Mouse (Mus musculus): ENCODE measurements around the gene Cox15. TPM values are rescaled to one million over a fixed set of nuclear protein-coding genes. Genes with fewer than 3 reads are reported as not detected.

The Cox15 gene
- polyA plus RNA-seq, 1 experiment from 2014 or later = 12.0 TPM

GRCm38 (mm10) chr19:43777308-43777707 lies 24.5 kb upstream of the Cox15 start:
- WGBS = 67% methylated on average over 2 of the region's 2 CpGs
- Histone ChIP-seq H3K27ac (replicated peaks) (no peak overlapping the region), H3K4me2 (no peak overlapping the region), H3K4me3 (no peak overlapping the region), H3K27me3 (replicated peaks) (no peaks in the 10 kb centered on the region), H3K36me3 (no peaks in the 10 kb centered on the region), H3K9ac (no peak overlapping the region), H3K4me1 (0 out of 2 replicates have a peak, but pooled peaks cover 4% of the 10 kb centered on the region), H3K9me3 (no peaks in the 10 kb centered on the region)
- ATAC-seq (ENCODE audit: extremely low read depth, insufficient number of reproducible peaks, low FRiP score, low TSS enrichment) = no peak

- no peaks in the 10 kb centered on the region for H3K27me3 ChIP-seq (replicated peaks)
- 75% methylated on average over 4 of the region's 4 CpGs for WGBS
- no peak overlapping the region for H3K4me2 ChIP-seq
- H3K4me3 ChIP-seq = no peak overlapping the region
- ATAC-seq (ENCODE audit: extremely low read depth, insufficient number of reproducible peaks, low FRiP score, low TSS enrichment) = no peak
- H3K36me3 ChIP-seq = no peaks in the 10 kb centered on the region
- H3K27ac ChIP-seq (replicated peaks) = no peak overlapping the region
- 0 out of 2 replicates have a peak, but pooled peaks cover 4% of the 10 kb centered on the region for H3K4me1 ChIP-seq
- no peak overlapping the region for H3K9ac ChIP-seq
- no peaks in the 10 kb centered on the region for H3K9me3 ChIP-seq
Measured at GRCm38 (mm10) chr19:43776561-43776960, 23.8 kb upstream of the Cox15 start.

GRCm38 (mm10) chr19:43775433-43775832 lies 22.6 kb upstream of the Cox15 start:
- H3K36me3 ChIP-seq = no peaks in the 10 kb centered on the region
- no peaks in the 10 kb centered on the region for H3K9me3 ChIP-seq
- H3K27me3 ChIP-seq (replicated peaks) = no peaks in the 10 kb centered on the region
- 0 out of 2 replicates have a peak, but pooled peaks cover 4% of the 10 kb centered on the region for H3K4me1 ChIP-seq
- no peak for ATAC-seq (ENCODE audit: extremely low read depth, insufficient number of reproducible peaks, low FRiP score, low TSS enrichment)
- H3K27ac ChIP-seq (replicated peaks) = no peak overlapping the region
- no peak overlapping the region for H3K4me3 ChIP-seq
- no peak overlapping the region for H3K9ac ChIP-seq
- H3K4me2 ChIP-seq = no peak overlapping the region
- 25% methylated on average over 10 of the region's 10 CpGs for WGBS

- Histone ChIP-seq H3K36me3 (peaks cover 9% of the 10 kb centered on the region), H3K27ac (replicated peaks) (no peak overlapping the region), H3K4me1 (0 out of 2 replicates have a peak, but pooled peaks cover 4% of the 10 kb centered on the region), H3K4me2 (no peak overlapping the region), H3K9ac (no peak overlapping the region), H3K9me3 (no peaks in the 10 kb centered on the region), H3K27me3 (replicated peaks) (no peaks in the 10 kb centered on the region), H3K4me3 (no peak overlapping the region)
- 62% methylated on average over 6 of the region's 6 CpGs for WGBS
- ATAC-seq (ENCODE audit: extremely low read depth, insufficient number of reproducible peaks, low FRiP score, low TSS enrichment) = no peak
Measured at GRCm38 (mm10) chr19:43772311-43772710, 19.5 kb upstream of the Cox15 start.

DNA sequence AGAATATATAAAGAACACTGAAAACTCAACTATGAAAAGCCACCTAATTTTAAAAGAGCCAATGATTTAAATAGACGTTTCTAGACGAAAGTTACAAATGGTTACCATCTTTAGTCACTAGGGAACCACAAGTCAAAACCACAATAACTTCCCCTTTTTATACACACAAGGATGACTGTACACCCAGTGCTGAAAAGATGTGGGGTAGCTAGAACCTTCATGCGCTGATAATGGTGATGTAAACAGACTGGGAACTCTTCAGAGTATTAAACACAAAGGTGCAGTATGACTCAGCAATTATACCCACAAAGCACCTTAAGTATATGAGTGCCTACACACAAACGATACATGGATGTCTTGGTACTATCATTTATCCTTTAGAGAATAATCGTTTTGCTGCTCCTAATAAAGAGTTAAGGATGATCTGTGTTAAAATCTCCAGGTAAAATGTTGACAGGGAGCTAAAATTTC lies 18.7 kb upstream of the Cox15 start:
- no peak overlapping the region for H3K4me2 ChIP-seq
- H3K27ac ChIP-seq (replicated peaks) = no peak overlapping the region
- no peaks in the 10 kb centered on the region for H3K27me3 ChIP-seq (replicated peaks)
- peaks cover 9% of the 10 kb centered on the region for H3K36me3 ChIP-seq
- no peak overlapping the region for H3K9ac ChIP-seq
- 0 out of 2 replicates have a peak, but pooled peaks cover 4% of the 10 kb centered on the region for H3K4me1 ChIP-seq
- no peak overlapping the region for H3K4me3 ChIP-seq
- 80% methylated on average over 5 of the region's 5 CpGs for WGBS
- H3K9me3 ChIP-seq = no peaks in the 10 kb centered on the region
- no peak for ATAC-seq (ENCODE audit: extremely low read depth, insufficient number of reproducible peaks, low FRiP score, low TSS enrichment)

GRCm38 (mm10) chr19:43770584-43770983 lies 17.8 kb upstream of the Cox15 start:
- no peak overlapping the region for H3K9ac ChIP-seq
- no peaks in the 10 kb centered on the region for H3K9me3 ChIP-seq
- WGBS = 78% methylated on average over 4 of the region's 4 CpGs
- H3K4me2 ChIP-seq = no peak overlapping the region
- H3K27me3 ChIP-seq (replicated peaks) = no peaks in the 10 kb centered on the region
- no peak overlapping the region for H3K4me3 ChIP-seq
- peaks cover 9% of the 10 kb centered on the region for H3K36me3 ChIP-seq
- H3K27ac ChIP-seq (replicated peaks) = no peak overlapping the region
- H3K4me1 ChIP-seq = 0 out of 2 replicates have a peak, but pooled peaks cover 3% of the 10 kb centered on the region
- no peak for ATAC-seq (ENCODE audit: extremely low read depth, insufficient number of reproducible peaks, low FRiP score, low TSS enrichment)

- H3K4me3 ChIP-seq = no peak overlapping the region
- H3K4me2 ChIP-seq = no peak overlapping the region
- ATAC-seq (ENCODE audit: extremely low read depth, insufficient number of reproducible peaks, low FRiP score, low TSS enrichment) = no peak
- no peaks in the 10 kb centered on the region for H3K27me3 ChIP-seq (replicated peaks)
- no peaks in the 10 kb centered on the region for H3K9me3 ChIP-seq
- no peaks in the 10 kb centered on the region for H3K4me1 ChIP-seq
- H3K36me3 ChIP-seq = peaks cover 9% of the 10 kb centered on the region
- WGBS = 74% methylated on average over 5 of the region's 5 CpGs
- no peak overlapping the region for H3K9ac ChIP-seq
- H3K27ac ChIP-seq (replicated peaks) = no peak overlapping the region
Measured at GRCm38 (mm10) chr19:43769366-43769960, 16.7 kb upstream of the Cox15 start.

GRCm38 (mm10) chr19:43767549-43768322 lies 14.9 kb upstream of the Cox15 start:
- Histone ChIP-seq H3K36me3 (peaks cover 9% of the 10 kb centered on the region), H3K27me3 (replicated peaks) (no peaks in the 10 kb centered on the region), H3K9ac (no peak overlapping the region), H3K9me3 (no peaks in the 10 kb centered on the region), H3K4me1 (no peaks in the 10 kb centered on the region), H3K4me2 (no peak overlapping the region), H3K27ac (replicated peaks) (no peak overlapping the region), H3K4me3 (no peak overlapping the region)
- 67% methylated on average over 9 of the region's 9 CpGs for WGBS
- no peak for ATAC-seq (ENCODE audit: extremely low read depth, insufficient number of reproducible peaks, low FRiP score, low TSS enrichment)

- Histone ChIP-seq H3K36me3 (peaks cover 14% of the 10 kb centered on the region), H3K4me1 (no peaks in the 10 kb centered on the region), H3K9ac (no peak overlapping the region), H3K9me3 (no peaks in the 10 kb centered on the region), H3K4me2 (no peak overlapping the region), H3K4me3 (no peak overlapping the region), H3K27ac (replicated peaks) (no peak overlapping the region), H3K27me3 (replicated peaks) (no peaks in the 10 kb centered on the region)
- ATAC-seq (ENCODE audit: extremely low read depth, insufficient number of reproducible peaks, low FRiP score, low TSS enrichment) = no peak
- WGBS = 76% methylated on average over 5 of the region's 5 CpGs
Measured at GRCm38 (mm10) chr19:43766451-43766850, 13.7 kb upstream of the Cox15 start.

DNA sequence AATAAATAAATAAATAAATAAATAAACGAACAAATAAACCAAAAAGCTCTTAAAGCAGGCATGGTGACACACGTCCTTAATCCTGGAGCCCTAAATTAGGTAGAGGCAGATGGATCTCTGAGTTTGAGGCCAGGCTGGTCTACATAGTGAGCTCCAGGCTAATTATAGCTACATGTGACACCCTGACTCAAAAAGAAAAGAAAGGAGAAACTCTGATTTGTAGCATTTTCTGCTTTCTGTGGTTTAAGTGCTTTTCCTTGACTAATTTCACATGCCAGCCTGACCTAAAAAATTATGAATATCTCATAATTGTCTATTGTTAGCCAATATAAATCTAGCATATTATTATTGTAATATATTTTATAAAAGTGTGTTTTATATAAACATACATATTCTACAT lies 9.6 kb upstream of the Cox15 start:
- no peaks in the 10 kb centered on the region for H3K27me3 ChIP-seq (replicated peaks)
- H3K4me2 ChIP-seq = no peak overlapping the region
- H3K36me3 ChIP-seq = 0 out of 2 replicates have a peak, but pooled peaks cover 5% of the 10 kb centered on the region
- H3K27ac ChIP-seq (replicated peaks) = no peak overlapping the region
- no peaks in the 10 kb centered on the region for H3K9me3 ChIP-seq
- no peak for ATAC-seq (ENCODE audit: extremely low read depth, insufficient number of reproducible peaks, low FRiP score, low TSS enrichment)
- WGBS = 62% methylated on average over 2 of the region's 2 CpGs
- no peak overlapping the region for H3K9ac ChIP-seq
- no peak overlapping the region for H3K4me3 ChIP-seq
- no peaks in the 10 kb centered on the region for H3K4me1 ChIP-seq

DNA sequence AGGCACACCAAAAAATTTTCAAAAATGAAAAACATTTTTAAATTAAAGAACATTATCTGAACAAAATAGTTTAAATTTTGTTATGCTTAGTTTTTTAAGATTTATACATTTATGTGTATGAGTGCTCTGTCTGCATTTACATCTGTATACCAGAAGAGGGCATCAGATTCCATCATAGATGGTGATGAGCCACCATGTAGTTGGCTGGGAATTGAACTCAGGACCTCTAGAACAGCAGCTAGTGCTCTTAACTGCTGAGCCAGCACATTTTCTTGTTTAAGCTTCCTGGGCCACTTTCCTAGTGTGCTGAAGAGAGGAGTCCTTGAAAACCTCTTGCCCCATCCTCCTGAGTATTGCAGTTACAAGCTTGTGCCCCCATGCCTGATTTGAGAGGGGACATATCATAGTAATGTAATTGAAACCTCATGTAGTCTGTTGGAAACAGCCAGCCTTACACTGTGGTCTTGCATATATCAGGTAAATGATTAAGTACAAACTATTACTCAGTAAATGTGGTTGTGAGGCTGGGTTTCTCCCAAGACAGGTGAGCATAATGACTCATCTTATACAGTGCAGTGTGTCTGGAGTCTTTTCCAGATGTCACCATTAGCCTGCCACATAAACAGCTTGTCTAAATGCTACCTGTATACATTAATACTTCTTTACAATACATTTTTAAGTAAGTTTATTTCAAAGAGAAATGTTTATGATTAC lies 8.9 kb upstream of the Cox15 start:
- no peak overlapping the region for H3K9ac ChIP-seq
- H3K4me2 ChIP-seq = no peak overlapping the region
- ATAC-seq (ENCODE audit: extremely low read depth, insufficient number of reproducible peaks, low FRiP score, low TSS enrichment) = no peak
- no peak overlapping the region for H3K4me3 ChIP-seq
- H3K9me3 ChIP-seq = no peaks in the 10 kb centered on the region
- no peaks in the 10 kb centered on the region for H3K4me1 ChIP-seq
- H3K27me3 ChIP-seq (replicated peaks) = no peaks in the 10 kb centered on the region
- 0 out of 2 replicates have a peak, but pooled peaks cover 5% of the 10 kb centered on the region for H3K36me3 ChIP-seq
- H3K27ac ChIP-seq (replicated peaks) = no peak overlapping the region

All from heart, embryonic 13.5 days (tissue).